Mouse (Mus musculus) gastrocnemius, adult 18-20 months (tissue): ENCODE results near the gene Zfp750. TPM values are rescaled to one million over a fixed set of nuclear protein-coding genes. Genes with fewer than 3 reads are reported as not detected.

Source experiments
- DNase-seq: peaks from one replicate; pipeline ENCODE4 v3.0.0; 2021; ENCODE audit warnings: low spot score
- long read RNA-seq, 2 experiments: library from polyadenylated mRNA; stranded (forward); transcript quantifications; one replicate each; pipeline ENCODE4 v2.0.0; 2021
- total RNA-seq, 2 experiments: library from RNA; stranded (reverse); gene quantifications; 2 replicates each; pipeline ENCODE4 v1.2.3; 2021

Gene Zfp750
- total RNA-seq, result under 1 TPM; 0.28 to 0.37 TPM
- long read RNA-seq, experiment 1, result 0 reads
- long read RNA-seq, experiment 2, result 0 reads

DNA sequence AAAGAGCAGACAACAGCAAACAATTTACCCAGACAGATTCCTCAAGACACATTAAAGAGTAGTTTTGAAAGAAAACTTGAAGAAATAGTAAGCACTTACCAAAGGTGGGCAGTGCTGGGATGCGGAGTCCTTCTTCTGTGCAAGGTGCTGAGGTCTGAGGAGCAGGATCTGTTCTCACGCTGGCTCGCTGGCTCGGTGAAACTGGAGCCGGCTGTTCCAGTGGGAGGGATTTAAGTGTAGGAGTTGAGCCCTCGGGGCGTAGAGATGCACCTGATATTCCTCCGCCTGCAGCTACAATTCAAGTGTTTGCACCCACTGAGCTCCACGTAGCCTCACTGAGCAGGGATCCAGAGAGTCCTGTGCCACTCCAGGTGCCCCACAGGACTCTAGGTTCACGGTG, at the start of gene Zfp750:
TSS of gene Zfp750 (minus strand) at position 203 of the 400 bp plus-strand sequence.
- peak; percentile 12 for DNase-seq

DNA sequence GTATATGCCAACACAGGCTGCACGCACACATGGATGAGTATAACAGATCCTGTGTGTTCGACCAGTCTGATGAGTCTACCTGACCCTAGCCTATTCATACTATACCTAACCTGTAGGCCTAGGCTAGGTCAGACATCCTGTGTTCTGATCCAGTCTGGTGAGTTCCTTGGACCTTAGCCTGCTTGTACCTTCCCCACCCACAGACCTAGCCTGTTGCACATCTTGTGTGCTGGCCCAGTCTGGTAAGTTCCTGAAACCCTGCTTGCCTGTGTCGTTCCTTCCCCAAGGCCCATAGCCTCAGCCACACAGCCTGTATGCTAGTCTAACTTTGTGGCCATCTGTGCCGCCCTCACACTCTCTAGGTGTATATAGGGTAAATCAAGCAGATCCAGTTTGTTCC, 45.1 kb upstream of the Zfp750 start:
- no peak for DNase-seq

DNA sequence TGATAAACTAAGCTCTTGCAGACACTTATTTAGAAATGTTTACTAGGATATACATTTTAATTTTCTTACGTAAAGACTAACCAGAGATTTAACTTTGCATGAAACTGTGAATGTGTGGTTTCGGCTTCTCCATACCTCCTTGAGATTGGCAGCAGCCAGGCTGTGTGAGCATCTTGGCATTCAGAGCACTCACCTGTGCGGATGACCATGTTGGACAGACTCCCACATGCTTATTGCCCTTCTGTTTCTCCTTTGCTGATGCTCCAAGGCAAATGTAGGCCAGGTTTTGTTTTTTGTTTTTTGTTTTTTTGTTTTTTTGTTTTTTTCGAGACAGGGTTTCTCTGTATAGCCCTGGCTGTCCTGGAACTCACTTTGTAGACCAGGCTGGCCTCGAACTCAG, 44.2 kb upstream of the Zfp750 start:
- no peak for DNase-seq

DNA sequence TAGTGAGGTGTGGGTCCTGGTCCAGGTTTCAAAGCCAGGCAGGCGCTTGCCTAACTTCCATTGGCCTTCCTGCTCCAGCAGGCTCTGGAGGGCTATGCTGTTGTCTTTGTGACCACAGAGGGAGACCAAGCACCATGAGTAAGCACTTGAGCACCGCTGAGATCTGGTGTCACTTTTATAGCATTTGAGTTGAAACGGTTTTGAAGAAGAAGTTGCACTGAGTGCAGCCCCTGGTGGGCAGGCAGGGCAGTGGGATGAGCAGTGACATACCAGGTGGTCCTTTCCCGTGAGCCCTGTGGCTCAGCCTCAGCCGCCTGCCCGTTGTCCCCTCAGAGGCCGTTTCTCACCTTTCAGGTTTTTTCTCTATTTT, 41.1 kb upstream of the Zfp750 start:
- DNase-seq, result no peak

DNA sequence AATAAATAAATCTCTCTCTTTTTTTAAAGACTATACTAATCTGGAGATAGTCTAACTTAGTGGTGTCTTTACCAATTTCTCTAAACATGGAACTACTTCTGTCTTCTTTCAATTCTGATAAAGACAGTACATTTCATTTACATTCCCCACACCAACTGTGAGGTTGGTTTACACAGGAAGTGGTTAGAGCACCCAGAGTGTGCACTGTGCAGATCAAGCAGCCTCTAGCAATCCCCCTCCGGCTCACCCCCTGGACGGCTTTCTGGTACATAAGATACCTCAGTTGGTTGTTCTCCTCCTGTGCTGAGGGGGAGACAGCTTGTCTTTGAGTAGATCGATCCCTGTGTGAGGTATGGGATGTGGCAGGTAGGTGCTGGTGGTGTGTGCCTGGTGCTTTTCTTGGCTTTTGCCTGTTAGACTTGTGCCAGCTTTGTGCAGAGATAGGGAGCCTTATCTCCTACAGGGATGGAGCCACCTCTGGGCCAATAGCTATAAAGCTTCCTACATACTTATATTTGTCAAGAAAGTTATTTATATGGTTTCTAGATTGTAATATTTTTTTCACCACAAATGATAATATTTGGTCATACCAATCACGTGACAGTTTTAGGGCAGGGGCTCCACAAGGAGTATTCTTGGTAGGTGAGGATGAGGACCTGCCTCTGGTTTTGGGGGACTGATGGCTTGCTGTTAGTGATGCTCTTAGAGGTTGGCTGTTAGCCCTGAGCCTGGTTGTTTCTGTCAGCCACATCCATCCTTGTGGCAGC, 40.6 kb upstream of the Zfp750 start:
- DNase-seq, result no peak

DNA sequence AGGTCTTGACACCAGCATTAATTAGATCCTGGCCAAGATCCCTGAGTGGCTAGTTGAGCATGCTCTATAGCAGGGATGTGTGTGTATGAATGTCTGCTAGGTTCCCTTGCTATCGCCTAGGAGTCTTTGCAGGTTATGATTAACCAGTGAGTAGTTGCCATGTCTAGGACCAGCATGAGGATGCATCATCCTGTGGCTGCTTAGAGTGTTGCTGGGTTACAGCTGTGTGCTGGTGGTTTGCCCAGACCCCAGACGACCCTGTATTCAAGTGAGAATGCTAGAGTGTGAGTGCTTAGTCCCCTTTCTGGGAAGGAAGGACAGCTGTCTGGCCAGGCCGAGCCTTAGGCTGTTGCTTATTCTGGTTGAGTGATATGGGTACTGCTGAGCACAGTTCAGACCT, 39.4 kb upstream of the Zfp750 start:
- no peak for DNase-seq

DNA sequence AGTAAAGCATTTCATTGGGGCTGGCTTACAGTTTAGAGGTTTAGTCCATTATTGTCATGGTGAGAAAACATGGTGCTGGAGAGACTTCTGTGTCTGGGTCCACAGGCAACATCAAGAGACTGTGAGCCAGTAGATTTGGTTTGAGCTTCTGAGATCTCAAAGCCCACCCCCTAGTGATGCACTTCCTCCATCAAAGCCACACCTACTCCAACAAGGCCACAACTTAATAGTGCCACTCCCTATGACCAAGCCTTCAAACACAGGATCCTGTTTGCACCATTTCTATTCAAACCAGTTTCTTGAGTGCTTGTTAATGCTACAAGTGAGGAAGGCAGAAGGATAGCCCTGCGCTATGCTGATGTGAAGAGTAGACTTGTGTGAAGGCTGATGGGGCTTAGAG, 38.8 kb upstream of the Zfp750 start:
- no peak for DNase-seq

DNA sequence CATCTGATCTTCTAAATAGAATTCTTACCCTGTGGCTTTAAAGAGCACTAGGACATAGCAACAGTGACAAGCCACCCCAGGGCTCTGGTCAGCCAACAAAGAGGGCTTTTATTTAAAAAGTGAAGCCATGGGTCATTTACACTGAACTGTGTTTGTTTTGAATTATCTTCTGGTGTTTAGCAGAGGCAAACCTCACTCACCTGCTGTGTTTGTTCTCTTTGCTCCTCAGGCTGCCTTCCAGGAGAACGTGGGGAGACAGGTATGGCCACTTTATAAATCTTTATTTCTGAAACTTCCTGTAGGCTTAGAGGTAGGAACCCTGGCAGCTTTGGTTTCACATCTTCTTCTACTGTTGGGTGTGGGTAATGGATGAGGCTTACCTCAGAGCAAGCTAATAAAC, 37.6 kb upstream of the Zfp750 start:
- DNase-seq, result no peak

DNA sequence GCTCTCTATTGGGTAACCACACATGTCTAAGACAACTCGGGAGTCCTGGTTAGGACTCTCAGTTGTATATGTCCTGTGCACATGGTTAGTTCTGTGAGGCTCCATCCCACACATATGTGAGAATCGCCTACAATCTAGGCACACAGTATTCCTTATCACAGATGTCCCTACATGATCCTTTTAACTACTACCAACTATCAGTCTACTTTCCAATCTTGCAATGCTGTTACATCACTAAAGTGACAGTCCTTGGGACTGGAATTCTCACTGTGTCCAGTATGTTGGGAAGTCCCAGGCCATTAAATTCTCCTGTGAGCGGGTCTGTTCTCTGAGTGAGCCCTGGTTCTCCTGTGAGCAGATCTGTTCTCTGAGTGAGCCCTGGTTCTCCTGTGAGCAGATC, 34.3 kb upstream of the Zfp750 start:
- no peak for DNase-seq

DNA sequence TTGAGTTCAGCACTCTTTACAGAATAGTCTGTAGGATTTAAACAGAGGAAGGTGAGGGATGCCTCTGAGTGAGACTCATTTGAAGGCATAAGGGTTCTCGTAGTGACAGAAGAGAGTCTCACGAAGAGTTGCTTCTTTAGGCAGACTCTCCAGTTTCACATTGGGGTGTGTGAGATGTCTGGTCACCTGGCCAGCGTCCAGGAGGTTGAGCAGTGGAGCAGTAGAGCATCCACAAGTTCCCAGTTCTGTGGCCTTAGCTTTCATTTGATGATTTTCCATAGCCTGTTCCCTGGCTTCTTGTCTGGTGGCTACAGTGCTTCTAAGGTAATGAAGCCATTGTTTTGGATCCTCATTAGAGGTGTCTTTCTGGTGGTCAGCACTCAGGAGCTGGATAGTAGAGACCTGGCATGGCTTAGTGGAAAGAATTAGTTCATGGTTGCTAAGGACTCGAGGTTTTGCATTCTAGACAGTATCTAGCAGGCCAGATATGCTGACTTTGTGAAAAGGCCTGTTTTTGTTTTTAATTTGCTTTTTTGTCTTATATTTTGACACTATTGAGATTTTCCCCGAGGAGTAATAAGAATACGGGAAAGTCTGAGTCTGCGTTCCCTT, 33.8 kb upstream of the Zfp750 start:
- no peak for DNase-seq

DNA sequence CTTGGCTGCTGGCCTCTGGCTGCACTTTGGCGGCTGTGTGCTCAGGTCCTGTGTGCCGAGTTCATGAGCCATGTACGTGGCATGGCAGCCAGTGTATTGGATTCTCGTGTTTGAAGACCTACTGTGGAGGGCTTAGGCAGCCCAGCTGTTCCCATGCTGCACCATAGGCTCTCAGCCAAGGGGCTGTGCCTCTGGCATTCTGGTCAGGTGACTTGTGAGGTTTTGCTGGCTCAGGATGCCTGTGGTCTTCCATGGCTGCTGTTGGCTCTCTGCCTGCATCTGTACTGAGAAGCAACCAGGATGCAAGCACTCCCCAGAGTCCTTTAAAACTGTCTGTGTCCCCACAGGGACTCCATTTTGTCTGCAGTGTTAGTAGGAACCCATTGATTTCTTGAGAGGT, 33.0 kb upstream of the Zfp750 start:
- DNase-seq, result no peak

DNA sequence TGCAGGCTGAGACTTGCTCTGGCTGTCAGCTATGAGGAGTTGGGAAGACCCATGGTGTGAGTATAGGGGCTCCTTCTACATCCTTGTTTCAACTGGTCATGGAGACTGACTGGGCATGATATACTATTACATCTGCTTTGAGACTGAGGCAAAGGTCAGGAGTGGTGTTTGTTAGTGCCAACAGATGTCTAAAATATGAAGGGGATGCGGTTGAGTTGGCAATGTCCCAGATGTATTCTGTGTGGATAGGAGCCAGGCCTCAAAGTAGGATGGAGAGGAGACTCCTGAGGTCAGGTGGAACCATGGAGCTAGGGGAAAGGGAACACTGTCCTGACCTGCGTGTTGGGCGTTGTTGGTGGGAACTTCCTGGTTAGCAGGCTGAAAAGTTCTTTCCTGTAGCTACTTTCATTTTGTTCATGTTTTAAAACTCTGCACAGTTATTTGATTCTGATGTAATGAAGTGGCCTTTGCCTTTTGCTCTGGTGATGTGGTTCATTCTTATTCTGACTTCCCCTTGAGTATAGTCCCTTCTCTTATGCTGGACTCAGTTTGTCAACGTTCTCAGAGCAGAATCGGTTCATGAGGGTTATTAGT, 32.2 kb upstream of the Zfp750 start:
- no peak for DNase-seq

DNA sequence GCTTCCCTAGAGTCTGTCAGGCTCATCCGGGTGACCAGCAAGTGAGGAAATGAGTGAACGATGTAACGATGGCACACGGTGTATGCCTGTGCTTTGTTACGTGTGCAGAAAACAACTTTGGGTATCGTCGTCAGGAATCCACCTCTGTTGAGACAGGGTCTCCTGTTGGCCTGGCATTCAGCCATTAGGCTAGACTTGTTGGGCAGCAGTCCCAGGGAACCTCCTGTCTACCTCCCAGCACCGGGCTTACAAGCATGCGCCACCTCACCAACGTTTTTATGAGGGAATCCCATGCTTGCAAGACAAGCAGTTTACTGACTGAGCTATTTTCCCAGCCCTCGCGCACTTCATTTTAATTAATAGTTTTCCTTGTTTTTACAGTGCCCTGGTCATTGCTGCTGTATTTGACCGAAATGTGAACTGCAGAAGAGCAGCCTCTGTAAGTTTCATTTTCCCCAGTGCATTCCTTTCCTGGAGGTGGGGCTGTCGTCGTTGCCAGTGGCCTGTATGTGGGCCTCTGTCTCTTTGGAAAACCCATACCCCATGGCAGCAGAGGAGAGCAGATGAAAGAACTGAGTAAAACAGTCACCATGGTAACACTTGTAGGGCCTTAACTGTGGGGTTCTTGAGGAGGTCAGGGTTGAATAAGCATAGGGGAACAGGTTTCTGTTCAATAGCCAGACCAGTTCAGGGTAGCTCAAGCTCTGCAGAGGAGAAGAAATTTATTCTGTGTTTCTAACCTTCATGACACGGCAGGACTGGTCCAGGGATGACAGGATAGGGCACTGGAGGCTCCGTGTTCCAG, 30.9 kb upstream of the Zfp750 start:
- DNase-seq, result no peak

DNA sequence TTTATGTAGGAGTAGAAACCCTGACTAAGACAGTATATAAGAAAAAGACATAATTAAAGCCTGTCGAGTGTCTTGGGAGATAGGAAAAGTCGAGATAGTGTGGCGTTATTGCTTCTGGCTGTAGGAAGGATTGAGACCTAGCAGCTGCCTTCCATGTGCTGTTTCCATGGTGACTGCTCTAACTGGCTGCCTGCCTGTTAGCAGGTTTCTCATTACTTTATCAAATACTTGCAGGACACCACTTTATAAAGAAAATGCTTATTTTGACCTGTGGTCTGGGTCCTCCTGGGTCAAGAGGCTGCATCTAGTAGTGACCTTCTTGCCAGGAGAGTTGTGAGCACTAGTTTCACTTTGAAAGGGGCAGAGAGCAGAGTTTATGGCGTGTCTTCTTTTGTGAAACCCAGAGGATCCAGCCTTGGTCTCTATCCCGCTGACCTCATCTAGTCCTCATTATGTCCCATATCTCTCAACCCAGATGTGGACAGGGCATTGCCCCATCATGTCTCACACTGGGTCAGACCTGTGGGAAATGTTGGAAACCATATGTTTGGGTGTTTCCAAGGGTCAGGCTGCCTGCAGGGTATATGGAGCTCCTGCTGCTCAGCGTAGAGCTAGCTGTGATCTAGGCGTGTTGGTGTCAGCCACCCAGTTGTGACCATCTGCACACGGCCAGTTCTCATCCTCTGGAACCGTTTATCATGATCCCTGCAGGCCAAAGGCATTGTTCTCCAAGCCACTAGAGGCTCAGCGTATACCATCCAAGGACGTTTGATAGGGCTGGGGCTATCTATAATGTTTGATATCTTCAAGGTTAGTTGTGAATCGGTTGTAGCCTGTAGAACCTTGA, 30.1 kb upstream of the Zfp750 start:
- DNase-seq, result no peak

DNA sequence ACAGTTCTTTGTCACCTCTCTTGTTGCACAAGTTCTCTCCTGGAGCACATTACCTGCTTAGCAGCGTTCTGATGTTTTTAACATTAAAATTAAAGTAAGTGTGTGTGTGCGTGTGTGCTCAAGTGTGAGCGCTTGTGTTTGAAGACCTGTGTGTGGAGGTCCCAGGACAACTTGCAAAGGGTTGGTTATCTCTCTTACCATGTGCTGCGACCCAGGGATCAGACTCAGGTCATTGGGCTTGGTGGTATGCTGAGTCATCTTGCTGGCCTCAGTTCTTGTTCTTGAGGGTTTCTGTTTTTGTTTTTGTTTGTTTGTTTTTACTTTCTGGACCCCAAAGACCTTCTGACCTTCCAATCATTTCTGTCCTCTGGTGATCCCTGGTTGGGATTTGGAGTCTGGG, 28.8 kb upstream of the Zfp750 start:
- no peak for DNase-seq

DNA sequence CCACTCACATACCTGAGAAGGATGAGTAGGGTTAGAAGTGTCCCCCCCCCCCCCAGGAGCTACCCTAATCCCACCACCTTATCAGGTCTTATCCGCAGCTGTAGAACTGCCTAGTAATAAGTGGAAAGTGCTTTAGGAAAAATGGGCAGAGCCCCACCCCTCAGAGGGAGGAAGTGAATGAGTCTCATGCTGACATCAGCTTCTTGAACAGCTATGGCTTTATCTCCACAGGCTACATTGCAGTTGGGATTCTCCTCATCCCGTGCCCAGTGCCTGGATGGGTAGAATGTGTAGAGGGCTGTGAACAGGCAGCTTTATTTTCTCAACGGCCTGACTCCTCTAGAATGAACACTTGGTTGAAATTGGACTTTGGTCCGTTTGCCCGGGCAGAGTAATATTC, 28.1 kb upstream of the Zfp750 start:
- no peak for DNase-seq

DNA sequence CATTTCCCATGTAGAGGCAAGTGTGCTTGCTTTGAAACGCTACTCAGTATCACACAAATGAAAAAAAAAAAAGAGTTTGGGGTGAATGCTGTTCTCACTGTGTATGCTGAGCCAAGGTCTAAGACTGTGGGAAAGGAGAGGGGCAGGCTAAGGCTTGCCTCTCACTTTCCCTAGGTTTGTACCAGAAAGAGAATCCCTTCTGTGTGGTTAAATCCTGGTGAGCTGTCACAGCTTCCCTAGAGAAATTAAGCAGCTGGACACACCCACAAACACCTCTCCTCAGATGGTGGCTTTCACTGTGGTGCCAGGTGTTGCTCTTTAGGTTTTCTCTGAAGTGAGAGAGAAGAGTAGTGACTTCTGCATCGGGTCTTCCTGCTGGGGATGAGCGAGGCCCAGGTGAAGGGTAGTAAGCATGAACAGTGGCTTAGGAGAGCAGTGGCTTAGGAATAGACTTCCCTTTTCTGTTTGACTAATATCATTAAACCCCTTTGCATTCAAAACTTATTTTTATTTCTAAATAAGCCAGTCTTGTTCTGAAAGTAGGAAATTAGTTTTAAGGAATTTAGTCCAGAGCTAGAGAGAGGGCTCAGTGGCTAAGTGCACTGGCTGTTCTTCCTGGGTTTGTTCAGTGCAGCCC, 26.4 kb upstream of the Zfp750 start:
- DNase-seq, result no peak

DNA sequence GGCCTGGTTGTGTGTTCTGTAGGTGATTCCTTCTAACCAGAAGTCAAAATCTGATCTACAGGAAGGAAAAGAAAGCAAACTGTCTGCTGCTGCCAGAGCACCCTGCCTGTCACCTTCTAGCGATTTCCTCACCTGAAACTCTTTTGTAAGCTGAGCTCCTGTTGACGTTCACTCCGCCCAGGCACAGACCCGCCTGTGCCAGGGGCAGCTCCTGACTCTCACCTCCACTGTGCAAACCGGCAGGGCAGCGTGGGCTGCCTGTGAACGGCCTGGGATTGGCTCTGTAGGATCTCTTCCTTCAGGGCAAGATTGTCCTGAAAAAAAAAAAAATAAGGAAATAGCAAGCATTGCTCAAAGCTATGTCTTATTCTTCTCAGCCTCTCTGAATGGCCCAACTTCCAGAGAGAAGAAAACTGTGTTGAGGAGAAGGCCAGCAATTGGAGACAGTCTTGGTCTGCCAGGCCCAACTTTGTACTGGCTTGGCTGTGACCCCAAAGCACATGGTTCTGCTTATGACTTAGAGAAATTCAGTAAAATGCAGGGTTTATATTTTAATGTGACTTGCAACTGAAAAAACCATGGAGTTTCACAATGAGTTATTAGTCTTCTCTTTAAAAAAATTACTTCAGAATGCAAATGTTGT, 25.7 kb upstream of the Zfp750 start:
- peak; percentile 13 for DNase-seq

DNA sequence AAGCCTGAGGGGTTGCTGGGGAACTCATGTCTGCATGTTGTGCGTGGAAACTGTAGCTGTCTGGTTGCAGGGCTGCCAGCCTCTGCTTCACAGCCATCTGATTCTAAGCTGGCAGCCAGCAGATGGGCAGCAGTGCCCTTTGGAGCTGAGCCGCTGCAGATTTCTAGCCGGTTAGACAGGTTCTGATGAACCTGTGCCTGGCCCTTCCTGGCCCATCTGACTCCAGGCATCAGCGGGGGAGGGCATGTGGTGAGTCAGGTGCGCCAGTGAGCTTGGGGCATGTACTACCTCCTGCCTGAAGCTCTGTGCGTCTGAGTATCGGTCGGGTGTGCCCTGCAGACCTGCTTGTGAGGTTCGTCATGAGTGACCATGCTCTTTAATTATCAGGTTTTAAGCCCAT, 24.8 kb upstream of the Zfp750 start:
- peak; percentile 32 for DNase-seq

DNA sequence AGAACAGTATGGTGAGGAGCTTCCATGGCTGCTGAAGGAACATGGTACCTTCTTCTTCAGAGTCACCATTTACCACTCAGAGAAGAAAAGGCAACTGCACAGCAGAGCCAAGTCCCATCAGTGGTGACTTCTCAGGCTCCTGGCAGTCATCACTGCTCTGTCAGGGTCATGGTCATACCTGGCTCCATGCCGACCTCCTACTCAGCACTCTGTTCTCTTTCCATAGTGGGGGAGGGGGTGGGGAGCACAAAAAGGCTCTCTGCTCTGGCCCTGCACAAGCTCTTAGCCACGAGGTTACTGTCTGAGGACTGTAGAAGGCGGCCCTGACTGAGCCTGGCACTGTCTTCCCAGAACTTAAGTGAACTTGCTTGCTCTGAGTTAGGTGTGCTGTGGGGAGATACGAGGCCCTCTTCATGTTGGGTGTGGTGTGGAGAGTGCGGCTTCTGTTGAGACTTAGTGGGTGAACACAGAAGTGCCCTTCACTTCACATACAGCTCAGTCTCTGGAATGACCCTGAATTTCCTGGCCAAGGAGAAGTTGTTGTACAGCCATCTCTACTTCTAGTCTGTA, 24.2 kb upstream of the Zfp750 start:
- no peak for DNase-seq
